Mouse (Mus musculus) testis, adult 2 months (tissue): ENCODE measurements around the gene Spi1.

ENCODE experiments used
- CTCF ChIP-seq: fragments of 200-500 bp; IDR thresholded peaks from 2 replicates; pipeline ENCODE4 v1.5.1; 2012; ENCODE audit warnings: low read depth, mild to moderate bottlenecking, inconsistent platforms, low read length, moderate library complexity; ENCODE audit not compliant: control insufficient read depth, insufficient read depth, insufficient replicate concordance
- POLR2A ChIP-seq: fragments of 200-500 bp; IDR thresholded peaks from 2 replicates; pipeline ENCODE4 v1.6.1; 2012; ENCODE audit warnings: low read depth, mild to moderate bottlenecking, inconsistent platforms, low read length, moderate library complexity; ENCODE audit not compliant: control insufficient read depth

DNA sequence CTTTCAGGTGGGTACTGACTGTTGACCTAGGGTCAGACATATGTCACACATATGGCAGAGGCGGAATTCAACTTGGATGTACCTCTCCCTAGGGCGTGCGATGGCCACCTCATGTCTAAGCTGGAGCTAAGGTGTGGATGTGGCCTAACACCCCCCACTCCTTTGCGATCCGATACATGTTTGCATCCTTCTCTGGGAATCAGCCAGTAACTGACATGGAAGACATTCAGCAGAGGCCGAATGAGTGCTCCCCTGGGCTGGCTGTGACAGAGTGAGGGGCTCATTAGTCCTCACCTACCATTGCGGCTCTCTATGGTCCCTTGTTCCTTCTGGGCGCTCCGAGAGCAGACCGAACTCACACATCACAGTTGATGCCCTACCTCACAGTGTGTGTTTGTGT, 11.1 kb upstream of the Spi1 start:
- TF ChIP-seq POLR2A (no peak; the same call in 1 of the 2 replicates), CTCF (no peak)
